Mouse (Mus musculus) left cerebral cortex, postnatal 10 days (tissue): ENCODE measurements at regions not wholly inside any gene's neighbourhood (a gene's known extent, or its start where the extent isn't known, plus 50 kb on each side); places are given as distances from the start of the nearest gene placed in this dataset.
A peak's percentile ranks its signal among the peaks of the same experiment; 100 is the strongest.

Source experiments
- DNase-seq, 2 experiments: peaks; one replicate each; pipeline ENCODE4 v3.0.0; 2021 to 2022; ENCODE audit warnings: low spot score in 2 of 2, mixed read lengths in 1 of 2; ENCODE audit errors: extremely low spot score in 1 of 2
- intact Hi-C: fragments of 180-260 bp; cut with DNase I; formaldehyde crosslinking; loops from one replicate; pipeline ENCODE4 v1.15.1; 2025

DNA sequence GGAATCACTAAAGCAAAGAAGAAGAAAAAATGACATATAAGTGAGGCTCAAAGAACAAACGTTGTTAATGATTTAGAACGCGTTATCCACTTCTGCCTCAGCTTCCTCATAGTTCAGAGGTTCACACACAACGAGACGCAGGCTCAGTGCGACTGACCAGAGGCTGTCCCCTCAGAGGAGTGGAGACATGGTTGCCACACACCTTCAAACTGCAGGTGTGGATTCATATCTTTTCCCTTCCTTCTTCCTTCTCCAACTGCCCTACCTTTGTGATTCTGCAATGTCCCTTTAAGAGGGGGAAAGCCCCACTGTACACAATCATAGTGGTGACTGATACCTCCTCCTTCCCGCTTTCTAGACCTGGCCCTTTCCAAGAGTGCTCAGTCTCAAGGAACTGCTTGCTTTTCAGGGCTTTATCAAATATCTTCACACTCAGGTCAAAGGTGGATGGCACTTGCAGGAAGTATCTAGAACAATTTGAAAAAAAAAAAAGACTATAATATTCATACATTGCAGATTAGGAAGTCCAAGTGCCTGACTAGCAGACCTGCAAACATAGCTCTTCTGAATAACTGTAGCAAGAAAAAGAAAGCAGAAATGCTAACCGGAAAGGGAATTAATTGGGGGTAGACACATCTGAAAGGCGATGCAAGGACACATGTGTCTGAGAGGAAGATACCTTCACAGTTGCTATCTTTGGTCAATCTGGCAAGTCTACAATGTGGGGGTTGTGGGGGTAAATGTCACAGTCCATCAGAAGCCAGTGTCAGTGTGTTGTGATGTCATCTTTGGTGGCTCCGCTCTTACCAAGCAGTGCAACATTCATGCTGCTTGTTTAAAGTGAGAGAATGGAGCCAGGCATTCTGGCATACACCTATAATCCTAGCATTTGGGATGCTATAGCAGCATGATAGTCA is 84.2 kb upstream of the Tnfaip3 start:
- no peak for DNase-seq
- intact Hi-C loops = no loop called here

DNA sequence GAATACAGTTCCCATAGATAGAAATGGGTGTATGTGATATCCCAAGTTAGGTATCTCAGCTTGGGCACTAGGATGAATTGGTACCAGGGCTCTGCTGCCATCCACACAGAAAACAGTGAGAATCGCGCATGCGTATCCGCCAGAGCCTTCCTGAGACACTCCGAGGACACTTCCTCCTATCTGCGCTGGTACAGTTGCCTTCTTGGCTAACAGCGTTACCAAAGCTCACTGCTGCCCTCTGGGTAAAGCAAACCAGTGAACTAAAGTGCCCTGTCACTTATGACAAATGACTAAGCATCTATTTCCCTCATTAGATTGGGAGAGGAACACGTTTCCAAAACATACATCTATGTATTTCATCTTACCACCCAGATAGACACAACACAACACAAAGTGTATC is 78.8 kb upstream of the Tnfaip3 start:
- intact Hi-C loops = loop anchor here (5.0 kb wide), 1 partner anchor 142 kb away; no protein-coding TSS in a partner anchor

DNA sequence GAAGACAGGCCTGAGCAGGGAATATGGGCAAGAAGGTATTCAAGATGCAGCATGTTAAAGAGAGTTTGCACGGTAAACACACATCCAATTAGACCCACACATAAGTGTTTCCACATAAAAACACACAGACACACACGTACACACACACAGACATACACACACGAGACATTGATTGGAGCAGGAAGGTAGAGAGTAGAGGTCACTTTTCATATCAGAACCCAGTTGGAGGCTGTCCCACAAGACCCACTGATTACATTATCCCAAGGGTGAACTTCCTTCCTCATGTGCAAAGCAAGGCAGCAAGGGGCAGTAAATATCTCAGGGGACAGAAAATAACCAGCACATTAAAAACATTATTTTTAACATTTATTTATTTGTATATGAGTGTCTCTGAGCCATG is 78.2 kb upstream of the Tnfaip3 start:
- intact Hi-C loops = loop anchor here (5.0 kb wide), 1 partner anchor 141 kb away; no protein-coding TSS in a partner anchor

More for the DNA sequence above, 78.8 kb upstream of the Tnfaip3 start:
- DNase-seq = peak; percentile 11 to 63

DNA sequence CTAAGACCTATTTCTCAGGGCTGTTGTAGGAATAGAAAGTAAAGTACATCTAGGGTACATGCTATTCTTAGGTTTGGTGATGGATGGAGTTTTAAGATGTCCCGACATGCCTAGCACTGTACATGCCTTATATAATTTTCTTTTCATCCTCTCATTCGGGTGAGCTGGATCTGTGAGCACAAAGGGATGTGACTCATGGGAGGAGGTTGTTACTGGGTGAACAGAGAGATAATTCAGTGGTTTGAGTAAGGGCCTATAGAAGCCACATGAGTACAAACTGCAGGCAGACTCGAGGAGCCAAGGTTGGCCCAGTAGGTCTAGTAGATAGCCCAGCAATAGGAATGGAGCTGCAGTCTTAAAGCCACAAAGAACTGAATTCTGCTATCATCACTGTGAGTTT is 76.5 kb upstream of the Tnfaip3 start:
- DNase-seq = no peak
- intact Hi-C loops = loop anchor here (5.0 kb wide), 1 partner anchor 140 kb away; no protein-coding TSS in a partner anchor

More for the DNA sequence above, 78.2 kb upstream of the Tnfaip3 start:
- DNase-seq = no peak

DNA sequence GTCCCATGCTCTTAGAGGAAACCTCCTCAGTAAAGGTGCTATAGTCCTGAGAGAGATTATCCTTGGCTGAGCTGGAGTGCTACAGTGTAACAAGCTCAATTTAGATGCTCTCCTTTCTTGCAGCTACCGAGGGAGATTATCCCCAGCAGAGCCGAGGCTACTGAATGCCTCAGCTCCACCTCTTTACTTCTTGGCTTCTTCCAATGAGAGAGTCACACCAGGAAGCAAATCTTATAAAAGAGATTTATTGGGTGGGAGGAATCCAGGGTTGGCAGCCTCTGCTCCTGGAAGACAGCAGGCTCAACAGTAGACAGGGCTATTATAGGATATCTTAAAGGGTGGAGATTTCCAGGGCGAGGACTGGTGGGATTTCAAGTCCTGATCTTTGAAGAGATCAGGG is 75.7 kb upstream of the Tnfaip3 start:
- intact Hi-C loops = loop anchor here (5.0 kb wide), 1 partner anchor 139 kb away; no protein-coding TSS in a partner anchor
- no peak for DNase-seq

DNA sequence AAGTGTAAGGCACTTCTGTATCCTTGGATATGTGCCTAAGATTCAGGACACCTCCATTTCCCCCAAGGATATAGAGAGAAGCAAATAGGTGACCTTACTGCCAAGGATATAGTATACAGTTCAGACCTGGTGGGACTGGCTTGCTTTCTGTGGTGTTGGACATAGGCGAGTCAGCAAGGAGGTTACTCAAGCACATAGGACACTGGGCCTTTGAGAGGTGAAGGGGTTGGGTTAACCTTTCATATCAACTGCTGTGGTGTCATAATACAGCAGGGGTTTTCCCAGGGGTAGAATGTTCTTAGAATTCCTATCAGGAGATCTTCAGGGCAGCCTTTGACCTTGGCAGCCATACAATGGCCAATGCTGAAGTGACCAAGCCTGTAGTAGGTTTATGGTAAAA is 71.5 kb upstream of the Tnfaip3 start:
- intact Hi-C loops = no loop called here
- DNase-seq = no peak

DNA sequence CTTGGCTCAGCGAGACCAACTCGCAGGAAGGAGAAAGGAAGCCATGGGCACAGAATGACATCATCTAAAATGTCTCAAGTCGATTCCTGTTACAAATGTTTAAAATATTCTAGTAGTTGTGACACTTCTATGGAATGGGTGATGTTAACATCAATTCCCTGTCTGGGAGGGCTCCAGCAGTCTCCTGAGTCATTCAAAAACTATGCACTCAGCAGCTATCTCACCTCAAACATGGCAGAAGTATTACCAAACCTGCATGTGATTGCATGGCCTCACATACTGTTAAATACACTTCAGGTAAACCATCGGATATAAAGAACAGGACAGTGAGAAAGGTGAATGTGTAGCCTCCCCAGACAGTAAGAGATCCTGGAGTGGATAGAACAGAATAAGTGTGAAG is 66.7 kb upstream of the Tnfaip3 start:
- no peak for DNase-seq
- intact Hi-C loops = no loop called here

DNA sequence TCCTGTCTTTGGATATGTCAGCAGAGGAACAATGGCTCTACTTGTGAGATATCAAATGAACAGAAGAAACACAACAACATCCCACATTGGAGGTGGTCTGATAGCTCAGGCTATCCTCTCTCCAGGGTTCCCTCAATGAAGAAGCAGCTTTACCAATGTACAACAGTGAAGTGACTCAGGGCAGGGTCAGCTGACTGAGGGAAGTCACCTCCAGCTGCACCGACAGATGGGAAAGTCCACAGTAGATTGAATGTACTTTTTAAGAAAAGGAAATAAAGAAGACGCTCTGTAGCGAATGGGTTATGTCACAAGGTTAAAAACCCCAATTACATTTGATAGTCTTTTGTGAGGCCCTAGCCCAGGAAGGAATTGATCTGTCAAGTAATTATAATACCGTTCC is 62.6 kb upstream of the Tnfaip3 start:
- intact Hi-C loops = no loop called here
- DNase-seq = no peak

DNA sequence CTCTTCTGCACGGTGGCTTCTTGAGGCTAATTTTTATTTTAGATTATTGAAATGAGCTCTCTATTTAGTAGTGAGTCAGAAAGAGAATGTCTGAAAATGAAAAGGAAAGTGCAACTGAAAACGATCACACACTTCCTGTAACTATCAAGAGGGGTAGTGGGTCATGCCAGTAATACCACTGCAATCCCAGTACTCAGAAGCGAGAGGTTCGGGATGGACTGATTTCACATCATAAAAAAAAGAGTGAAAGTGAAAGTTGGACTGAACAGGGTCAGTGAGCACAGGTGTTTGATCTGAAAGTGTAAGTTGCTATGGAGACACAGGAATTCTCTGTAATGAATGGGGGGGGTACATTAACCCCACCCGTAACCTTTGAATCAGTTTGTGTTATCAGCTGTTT is 52.9 kb upstream of the Tnfaip3 start:
- DNase-seq = no peak

DNA sequence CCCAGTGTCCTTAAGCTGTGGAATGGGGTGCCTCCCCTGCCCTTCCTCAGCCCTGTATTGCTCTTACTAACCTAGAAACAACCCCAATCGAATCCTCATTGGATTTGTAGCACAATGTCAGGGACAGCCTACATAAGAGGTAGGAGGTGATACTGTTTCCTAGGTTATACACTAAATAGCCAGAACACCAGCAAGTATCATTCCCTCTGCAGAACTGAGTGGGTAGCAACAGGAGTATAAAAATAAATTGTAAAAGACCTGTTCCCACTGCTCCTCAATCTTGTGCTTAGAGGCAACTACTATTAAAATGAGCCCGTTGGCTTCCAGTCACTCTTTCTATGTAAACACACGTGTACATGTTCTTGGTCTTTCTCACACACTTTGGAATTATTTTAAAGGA is 52.2 kb upstream of the Tnfaip3 start:
- intact Hi-C loops = no loop called here
- DNase-seq = no peak

More for the DNA sequence above, 52.9 kb upstream of the Tnfaip3 start:
- intact Hi-C loops = no loop called here

DNA sequence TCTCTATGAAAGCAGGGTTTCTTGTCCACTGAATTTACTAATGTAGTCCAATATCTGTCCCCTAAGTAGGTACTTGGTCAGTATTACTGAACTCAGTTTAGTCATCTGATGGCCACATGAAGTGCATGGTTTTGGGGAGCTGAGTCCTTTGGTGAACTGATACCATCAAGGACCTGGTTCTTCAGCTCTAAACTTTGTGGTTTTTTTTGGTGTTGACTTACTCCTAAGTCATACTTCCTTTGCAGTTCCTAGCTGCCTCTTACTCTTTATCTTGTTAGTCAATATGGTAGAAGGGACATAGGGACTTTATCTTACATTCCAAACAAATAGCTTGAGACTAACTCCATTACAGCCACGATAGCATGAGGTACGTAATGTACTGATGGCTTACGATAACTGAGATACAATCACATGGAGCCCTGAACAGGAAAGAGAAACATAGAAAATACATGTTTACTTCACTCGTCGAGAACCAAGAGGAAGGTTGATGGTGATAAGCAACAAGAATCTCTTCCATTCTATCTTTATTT is 51.4 kb upstream of the Tnfaip3 start:
- no peak for DNase-seq
- intact Hi-C loops = no loop called here
